Mouse (Mus musculus): ENCODE data around the gene Stag1. TPM values are rescaled to one million over a fixed set of nuclear protein-coding genes. Genes with fewer than 3 reads are reported as not detected.
"Not testable (repeated sequence)": the region's sequence is repeated elsewhere in the genome, so short reads cannot be mapped to it uniquely, and the experiment has no call there.

Gene Stag1
- polyA plus RNA-seq, 1 experiment from 2014 or later, result 45.4 TPM

- no peaks in the 10 kb centered on the region for H3K9me3 ChIP-seq (ENCODE audit: control insufficient read depth, low read length)
- H3K36me3 ChIP-seq (ENCODE audit: control insufficient read depth, insufficient read depth, low read length), result no peaks in the 10 kb centered on the region
Observed at GRCm38 (mm10) chr9:100736646-100737031, 139.0 kb downstream of the Stag1 start.

GRCm38 (mm10) chr9:100777238-100777637 lies 179.6 kb downstream of the Stag1 start:
- not testable (repeated sequence) for H3K27ac ChIP-seq (ENCODE audit: low read depth); ATAC-seq (replicated peaks; ENCODE audit: low FRiP score, low TSS enrichment, low read depth); H3K4me1 ChIP-seq (replicated peaks; ENCODE audit: control insufficient read depth, insufficient read depth, low read length); DNase-seq (ENCODE audit: low spot score); H3K9ac ChIP-seq (ENCODE audit: low read length); H3K9me3 ChIP-seq (ENCODE audit: control insufficient read depth, low read length); H3K4me3 ChIP-seq (ENCODE audit: low read depth, low read length); H3K36me3 ChIP-seq (ENCODE audit: control insufficient read depth, insufficient read depth, low read length); H3K4me2 ChIP-seq (ENCODE audit: low read length); H3K27me3 ChIP-seq (replicated peaks; ENCODE audit: control insufficient read depth, insufficient read depth, low read length)
- 87% methylated on average over 2 of the region's 2 CpGs for WGBS

More at GRCm38 (mm10) chr9:100736646-100737031, 139.0 kb downstream of the Stag1 start:
- H3K27me3 ChIP-seq (replicated peaks; ENCODE audit: control insufficient read depth, insufficient read depth, low read length), result no peaks in the 10 kb centered on the region
- no peak overlapping the region for H3K4me2 ChIP-seq (ENCODE audit: low read length)
- no peak overlapping the region for H3K9ac ChIP-seq (ENCODE audit: low read length)
- H3K4me1 ChIP-seq (replicated peaks; ENCODE audit: control insufficient read depth, insufficient read depth, low read length), result no peaks in the 10 kb centered on the region
- no peak for ATAC-seq (replicated peaks; ENCODE audit: low FRiP score, low TSS enrichment, low read depth)
- H3K27ac ChIP-seq (ENCODE audit: low read depth), result no peak overlapping the region
- no peak for DNase-seq (ENCODE audit: low spot score)
- no peak overlapping the region for H3K4me3 ChIP-seq (ENCODE audit: low read depth, low read length)

GRCm38 (mm10) chr9:100865984-100866383 lies 268.4 kb downstream of the Stag1 start:
- 85% methylated on average over 4 of the region's 4 CpGs for WGBS
- Histone ChIP-seq H3K4me3 (ENCODE audit: low read depth, low read length) (no peak overlapping the region), H3K36me3 (ENCODE audit: control insufficient read depth, insufficient read depth, low read length) (0 out of 2 replicates have a peak, but pooled peaks cover 3% of the 10 kb centered on the region), H3K4me2 (ENCODE audit: low read length) (no peak overlapping the region), H3K9ac (ENCODE audit: low read length) (no peak overlapping the region), H3K9me3 (ENCODE audit: control insufficient read depth, low read length) (no peaks in the 10 kb centered on the region), H3K27ac (ENCODE audit: low read depth) (no peak overlapping the region), H3K4me1 (replicated peaks; ENCODE audit: control insufficient read depth, insufficient read depth, low read length) (no peaks in the 10 kb centered on the region), H3K27me3 (replicated peaks; ENCODE audit: control insufficient read depth, insufficient read depth, low read length) (no peaks in the 10 kb centered on the region)
- ATAC-seq (replicated peaks; ENCODE audit: low FRiP score, low TSS enrichment, low read depth), result no peak
- no peak for DNase-seq (ENCODE audit: low spot score)

GRCm38 (mm10) chr9:100869635-100870034 lies 272.0 kb downstream of the Stag1 start:
- DNase-seq (ENCODE audit: low spot score) (no peak), ATAC-seq (replicated peaks; ENCODE audit: low FRiP score, low TSS enrichment, low read depth) (no peak)
- H3K9ac ChIP-seq (ENCODE audit: low read length), result no peak overlapping the region
- H3K4me2 ChIP-seq (ENCODE audit: low read length), result no peak overlapping the region
- H3K4me3 ChIP-seq (ENCODE audit: low read depth, low read length), result no peak overlapping the region
- H3K4me1 ChIP-seq (replicated peaks; ENCODE audit: control insufficient read depth, insufficient read depth, low read length), result no peaks in the 10 kb centered on the region
- H3K27me3 ChIP-seq (replicated peaks; ENCODE audit: control insufficient read depth, insufficient read depth, low read length), result no peaks in the 10 kb centered on the region
- no peak overlapping the region for H3K27ac ChIP-seq (ENCODE audit: low read depth)
- H3K36me3 ChIP-seq (ENCODE audit: control insufficient read depth, insufficient read depth, low read length), result 0 out of 2 replicates have a peak, but pooled peaks cover 6% of the 10 kb centered on the region
- no peaks in the 10 kb centered on the region for H3K9me3 ChIP-seq (ENCODE audit: control insufficient read depth, low read length)

- no peak overlapping the region for H3K9ac ChIP-seq (ENCODE audit: low read length)
- no peaks in the 10 kb centered on the region for H3K9me3 ChIP-seq (ENCODE audit: control insufficient read depth, low read length)
- no peak for DNase-seq (ENCODE audit: low spot score)
- ATAC-seq (replicated peaks; ENCODE audit: low FRiP score, low TSS enrichment, low read depth), result no peak
- peaks cover 9% of the 10 kb centered on the region for H3K36me3 ChIP-seq (ENCODE audit: control insufficient read depth, insufficient read depth, low read length)
- H3K4me2 ChIP-seq (ENCODE audit: low read length), result no peak overlapping the region
- no peak overlapping the region for H3K4me3 ChIP-seq (ENCODE audit: low read depth, low read length)
- H3K27ac ChIP-seq (ENCODE audit: low read depth), result no peak overlapping the region
- no peaks in the 10 kb centered on the region for H3K4me1 ChIP-seq (replicated peaks; ENCODE audit: control insufficient read depth, insufficient read depth, low read length)
- no peaks in the 10 kb centered on the region for H3K27me3 ChIP-seq (replicated peaks; ENCODE audit: control insufficient read depth, insufficient read depth, low read length)
- 100% methylated on average over 1 of the region's 1 CpGs for WGBS
Observed at GRCm38 (mm10) chr9:100896111-100896510, 298.5 kb downstream of the Stag1 start.

- no peaks in the 10 kb centered on the region for H3K4me1 ChIP-seq (replicated peaks; ENCODE audit: control insufficient read depth, insufficient read depth, low read length)
- no peaks in the 10 kb centered on the region for H3K27me3 ChIP-seq (replicated peaks; ENCODE audit: control insufficient read depth, insufficient read depth, low read length)
- DNase-seq (ENCODE audit: low spot score) (no peak), ATAC-seq (replicated peaks; ENCODE audit: low FRiP score, low TSS enrichment, low read depth) (no peak)
- H3K27ac ChIP-seq (ENCODE audit: low read depth), result no peak overlapping the region
- peaks cover 9% of the 10 kb centered on the region for H3K36me3 ChIP-seq (ENCODE audit: control insufficient read depth, insufficient read depth, low read length)
- H3K4me3 ChIP-seq (ENCODE audit: low read depth, low read length), result no peak overlapping the region
- WGBS, result 88% methylated on average over 4 of the region's 4 CpGs
- no peak overlapping the region for H3K4me2 ChIP-seq (ENCODE audit: low read length)
- H3K9me3 ChIP-seq (ENCODE audit: control insufficient read depth, low read length), result no peaks in the 10 kb centered on the region
- no peak overlapping the region for H3K9ac ChIP-seq (ENCODE audit: low read length)
Observed at GRCm38 (mm10) chr9:100898042-100898441, 300.4 kb downstream of the Stag1 start.

GRCm38 (mm10) chr9:100910352-100910751 lies 312.8 kb downstream of the Stag1 start:
- Histone ChIP-seq H3K27me3 (replicated peaks; ENCODE audit: control insufficient read depth, insufficient read depth, low read length) (no peaks in the 10 kb centered on the region), H3K4me3 (ENCODE audit: low read depth, low read length) (no peak overlapping the region), H3K36me3 (ENCODE audit: control insufficient read depth, insufficient read depth, low read length) (peaks cover 35% of the 10 kb centered on the region), H3K9me3 (ENCODE audit: control insufficient read depth, low read length) (no peaks in the 10 kb centered on the region), H3K27ac (ENCODE audit: low read depth) (no peak overlapping the region), H3K4me2 (ENCODE audit: low read length) (no peak overlapping the region), H3K9ac (ENCODE audit: low read length) (no peak overlapping the region), H3K4me1 (replicated peaks; ENCODE audit: control insufficient read depth, insufficient read depth, low read length) (no peaks in the 10 kb centered on the region)
- ATAC-seq (replicated peaks; ENCODE audit: low FRiP score, low TSS enrichment, low read depth) (no peak), DNase-seq (ENCODE audit: low spot score) (no peak)

GRCm38 (mm10) chr9:100917111-100917510 lies 319.5 kb downstream of the Stag1 start:
- WGBS, result 57% methylated on average over 2 of the region's 2 CpGs
- Histone ChIP-seq H3K4me2 (ENCODE audit: low read length) (no peak overlapping the region), H3K36me3 (ENCODE audit: control insufficient read depth, insufficient read depth, low read length) (no peaks in the 10 kb centered on the region), H3K9me3 (ENCODE audit: control insufficient read depth, low read length) (no peaks in the 10 kb centered on the region), H3K4me1 (replicated peaks; ENCODE audit: control insufficient read depth, insufficient read depth, low read length) (no peaks in the 10 kb centered on the region), H3K27ac (ENCODE audit: low read depth) (no peak overlapping the region), H3K4me3 (ENCODE audit: low read depth, low read length) (no peak overlapping the region), H3K9ac (ENCODE audit: low read length) (no peak overlapping the region), H3K27me3 (replicated peaks; ENCODE audit: control insufficient read depth, insufficient read depth, low read length) (no peaks in the 10 kb centered on the region)
- DNase-seq (ENCODE audit: low spot score) (no peak), ATAC-seq (replicated peaks; ENCODE audit: low FRiP score, low TSS enrichment, low read depth) (no peak)

GRCm38 (mm10) chr9:100926629-100927028 lies 329.0 kb downstream of the Stag1 start:
- ATAC-seq (replicated peaks; ENCODE audit: low FRiP score, low TSS enrichment, low read depth), result no peak
- Histone ChIP-seq H3K9ac (ENCODE audit: low read length) (no peak overlapping the region), H3K9me3 (ENCODE audit: control insufficient read depth, low read length) (no peaks in the 10 kb centered on the region), H3K36me3 (ENCODE audit: control insufficient read depth, insufficient read depth, low read length) (peaks cover 32% of the 10 kb centered on the region), H3K4me2 (ENCODE audit: low read length) (no peak overlapping the region), H3K27me3 (replicated peaks; ENCODE audit: control insufficient read depth, insufficient read depth, low read length) (no peaks in the 10 kb centered on the region), H3K27ac (ENCODE audit: low read depth) (no peak overlapping the region), H3K4me3 (ENCODE audit: low read depth, low read length) (no peak overlapping the region), H3K4me1 (replicated peaks; ENCODE audit: control insufficient read depth, insufficient read depth, low read length) (no peaks in the 10 kb centered on the region)
- WGBS, result 86% methylated on average over 4 of the region's 4 CpGs
- DNase-seq (ENCODE audit: low spot score), result no peak
